Mouse (Mus musculus) natural killer cell, adult 2 months (primary cell): ENCODE measurements at regions not wholly inside any gene's neighbourhood (a gene's known extent, or its start where the extent isn't known, plus 50 kb on each side); places are given as distances from the start of the nearest gene placed in this dataset.

Experiments
- DNase-seq, 2 experiments: peaks; one replicate each; pipeline ENCODE4 v3.0.0; 2022; ENCODE audit warnings: low spot score in 2 of 2

DNA sequence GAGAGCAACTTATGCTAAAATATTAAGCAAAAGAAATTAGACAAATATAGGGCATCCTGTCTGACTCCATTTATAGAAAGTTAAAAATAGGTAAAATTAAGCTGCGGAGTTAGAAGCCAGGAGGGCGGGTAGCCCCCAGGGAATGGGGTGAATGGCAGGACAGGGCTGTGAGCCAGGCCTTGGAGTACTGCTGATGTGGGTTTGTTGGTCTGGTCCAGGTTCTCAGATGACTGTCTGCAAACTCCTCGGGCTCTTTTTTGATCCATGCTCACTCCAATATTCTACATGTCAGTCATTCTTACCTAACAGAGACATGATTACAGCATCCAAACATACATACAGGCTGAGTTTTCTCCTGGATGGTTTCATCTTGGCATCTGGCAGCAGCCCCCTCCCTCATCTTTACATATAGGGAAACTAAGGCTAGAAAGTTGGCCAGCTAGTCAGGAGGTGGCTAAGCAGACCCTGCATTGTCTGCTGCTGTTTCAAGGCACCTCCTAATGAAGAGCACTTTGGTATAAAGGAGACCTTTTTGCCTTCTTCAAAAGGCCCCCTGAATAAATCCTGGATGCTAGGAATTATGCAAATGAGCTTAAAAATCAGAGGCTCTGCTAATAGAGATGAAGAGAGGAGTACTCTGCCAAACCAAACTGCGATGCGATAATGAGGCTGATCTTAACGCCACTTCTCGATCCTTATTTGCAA is 354.4 kb downstream of the Xylt1 start:
- no peak for DNase-seq

DNA sequence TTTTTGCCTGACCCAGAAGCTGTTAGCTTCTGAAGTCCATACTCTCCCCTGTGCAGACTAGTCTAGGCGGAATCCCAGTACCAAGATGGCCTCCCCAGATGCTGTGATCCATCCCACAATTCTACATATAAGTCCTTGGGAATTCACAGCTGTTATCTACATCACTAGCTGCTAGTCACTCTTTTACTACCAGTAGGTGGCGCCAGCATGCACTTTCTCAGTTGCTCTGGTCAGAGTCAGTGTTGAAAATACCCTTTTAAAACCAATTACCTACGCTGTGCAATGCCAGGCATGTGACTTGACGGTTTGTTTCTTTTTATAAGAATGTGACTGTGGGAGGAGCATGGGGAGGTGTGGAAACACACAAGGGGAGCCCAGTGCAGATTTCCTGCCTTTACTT is 348.3 kb downstream of the Xylt1 start:
- no peak for DNase-seq
